Mouse (Mus musculus): ENCODE measurements around the gene Zfp580. TPM values are rescaled to one million over a fixed set of nuclear protein-coding genes. Genes with fewer than 3 reads are reported as not detected.

Zfp580 gene
- total RNA-seq, 2 experiments from 2014 or later: 3.0 to 4.1 TPM

DNA sequence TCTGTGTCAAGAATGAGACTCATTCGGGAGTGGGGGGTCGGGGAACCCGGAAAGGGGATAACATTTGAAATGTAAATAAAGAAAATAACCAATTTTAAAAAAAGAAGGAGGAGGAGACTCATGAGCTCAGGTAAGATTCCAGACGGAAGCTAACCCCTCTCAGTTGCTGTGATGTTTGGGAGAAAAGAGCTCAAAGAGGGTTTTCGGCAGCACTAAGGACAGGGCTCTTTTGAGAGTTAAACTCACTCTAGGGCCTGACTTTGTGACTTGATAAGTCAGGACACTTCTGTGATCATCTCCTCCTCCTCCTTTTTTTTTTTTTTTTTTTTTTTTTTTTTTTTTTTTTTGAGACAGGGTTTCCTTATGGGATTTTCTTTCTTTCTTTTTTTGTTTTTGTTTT, 12.4 kb upstream of the Zfp580 start:
- TF ChIP-seq CTCF (IDR thresholded peaks at IDR 0.05): no peak
- H3K4me3 ChIP-seq: peak overlapping the region; percentile 89
- no peak for DNase-seq
- H3K27ac ChIP-seq: peak overlapping the region; percentile 99
- intact Hi-C loops (cut with DNase I): no loop called here

DNA sequence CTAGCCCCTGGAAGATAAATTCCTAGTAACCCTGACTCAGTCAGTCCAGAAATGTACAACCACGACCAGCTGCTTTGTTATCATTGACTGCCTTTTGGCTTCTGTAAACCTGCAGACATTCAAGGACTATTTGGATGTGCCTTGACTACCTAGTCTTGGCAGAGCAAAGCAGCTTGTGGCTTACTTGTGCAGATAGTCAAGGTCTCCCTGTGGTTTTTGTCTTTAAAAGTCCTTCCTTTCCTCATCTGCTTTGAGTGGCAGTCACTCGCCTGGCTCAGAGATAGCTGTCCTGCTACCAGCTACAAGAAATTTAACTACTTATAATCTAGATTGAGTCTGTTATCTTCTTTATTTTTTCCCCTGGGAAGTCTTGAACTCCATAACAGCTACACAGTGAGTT, 6.4 kb upstream of the Zfp580 start:
- TF ChIP-seq CTCF (IDR thresholded peaks at IDR 0.05): no peak
- intact Hi-C loops (cut with DNase I): no loop called here
- no peak overlapping the region for H3K27ac ChIP-seq
- H3K4me3 ChIP-seq: no peak overlapping the region
- DNase-seq: no peak

DNA sequence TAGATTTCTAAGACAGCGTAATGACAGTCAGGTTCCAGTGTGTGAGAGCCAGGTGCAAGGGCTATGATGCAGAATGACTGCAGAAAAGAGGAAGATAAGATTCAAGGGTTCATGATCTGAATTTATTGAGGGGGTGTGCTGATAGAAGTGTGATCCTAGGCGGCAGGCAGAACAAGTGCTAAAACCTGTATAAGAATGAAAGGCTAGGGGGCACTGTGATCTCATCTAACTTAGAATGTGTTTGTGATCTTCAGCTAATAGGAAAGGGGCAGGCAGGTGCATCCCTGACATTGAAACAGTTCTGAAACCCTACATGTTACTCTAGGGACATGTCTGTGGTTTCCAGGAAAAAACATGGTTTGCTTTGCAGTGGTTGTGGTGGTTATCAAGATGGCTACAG, 5.2 kb upstream of the Zfp580 start:
- intact Hi-C loops (cut with DNase I): loop anchor here (2.0 kb wide), 1 partner anchor 103 kb away; no protein-coding TSS in a partner anchor
- no peak for DNase-seq
- Histone ChIP-seq H3K4me3 (no peak overlapping the region), H3K27ac (no peak overlapping the region)
- TF ChIP-seq CTCF (IDR thresholded peaks at IDR 0.05): no peak

DNA sequence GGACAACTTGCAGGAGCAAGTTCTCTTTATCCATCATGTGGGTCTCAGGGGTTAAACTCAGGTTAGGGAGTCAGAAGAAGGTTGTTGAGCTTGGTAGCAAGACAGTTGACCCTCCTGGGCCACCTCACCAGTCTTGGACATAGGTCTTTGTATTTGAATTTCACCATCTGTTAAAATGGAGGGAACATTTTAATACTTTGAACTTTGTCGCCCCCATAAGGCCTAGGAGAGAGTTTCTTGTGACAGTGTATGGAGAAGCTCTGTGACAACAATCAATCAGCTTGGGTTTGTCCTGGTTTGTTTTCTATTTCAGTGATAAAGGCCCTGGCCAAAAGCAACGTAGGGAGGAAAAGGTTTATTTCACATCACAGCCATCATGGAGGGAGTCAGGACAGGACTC, 4.0 kb upstream of the Zfp580 start:
- Histone ChIP-seq H3K4me3 (no peak overlapping the region), H3K27ac (no peak overlapping the region)
- TF ChIP-seq CTCF (IDR thresholded peaks at IDR 0.05): peak; percentile 64
- intact Hi-C loops (cut with DNase I): loop anchor here (2.0 kb wide), 1 partner anchor 105 kb away; no protein-coding TSS in a partner anchor
- no peak for DNase-seq

DNA sequence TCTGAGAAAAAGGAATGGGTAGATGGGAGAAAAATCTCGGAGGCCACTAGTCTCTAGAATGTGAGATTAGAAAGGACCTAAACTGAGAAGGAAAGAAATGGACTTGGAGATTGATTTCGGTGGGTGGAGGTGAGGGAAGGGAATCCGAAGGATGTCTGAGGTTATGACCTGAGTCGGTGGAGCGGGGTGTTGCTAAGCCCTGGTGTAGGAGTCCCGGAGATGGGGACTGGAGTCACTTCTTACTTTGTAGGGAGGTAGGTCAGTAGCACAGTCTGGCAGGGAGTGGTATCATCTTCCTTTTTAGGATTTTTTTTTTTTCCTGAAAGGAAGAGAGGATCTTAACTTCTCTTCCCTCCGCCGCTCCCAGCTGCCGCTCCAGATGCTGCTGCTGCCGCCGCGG, 1.1 kb downstream of the Zfp580 start:
- no peak for DNase-seq
- Histone ChIP-seq H3K27ac (no peak overlapping the region), H3K4me3 (peak overlapping the region; percentile 95)
- intact Hi-C loops (cut with DNase I): no loop called here
- no peak for TF ChIP-seq CTCF (IDR thresholded peaks at IDR 0.05)

DNA sequence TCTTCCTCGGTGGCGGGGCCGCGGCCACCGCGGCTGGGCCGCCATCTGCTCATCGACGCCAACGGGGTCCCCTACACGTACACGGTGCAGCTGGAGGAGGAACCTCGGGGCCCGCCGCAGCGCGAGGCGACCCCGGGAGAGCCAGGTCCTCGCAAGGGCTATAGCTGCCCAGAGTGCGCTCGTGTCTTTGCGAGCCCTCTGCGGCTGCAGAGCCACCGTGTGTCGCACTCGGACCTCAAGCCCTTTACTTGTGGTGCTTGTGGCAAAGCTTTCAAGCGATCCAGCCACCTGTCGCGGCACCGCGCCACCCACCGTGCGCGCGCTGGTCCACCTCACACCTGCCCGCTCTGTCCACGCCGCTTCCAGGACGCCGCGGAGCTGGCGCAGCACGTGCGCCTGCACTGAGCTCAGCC, 1.6 kb downstream of the Zfp580 start:
- TF ChIP-seq CTCF (IDR thresholded peaks at IDR 0.05): no peak
- intact Hi-C loops (cut with DNase I): no loop called here
- peak; percentile 17 for DNase-seq
- Histone ChIP-seq H3K27ac (no peak overlapping the region), H3K4me3 (peak overlapping the region; percentile 95)

DNA sequence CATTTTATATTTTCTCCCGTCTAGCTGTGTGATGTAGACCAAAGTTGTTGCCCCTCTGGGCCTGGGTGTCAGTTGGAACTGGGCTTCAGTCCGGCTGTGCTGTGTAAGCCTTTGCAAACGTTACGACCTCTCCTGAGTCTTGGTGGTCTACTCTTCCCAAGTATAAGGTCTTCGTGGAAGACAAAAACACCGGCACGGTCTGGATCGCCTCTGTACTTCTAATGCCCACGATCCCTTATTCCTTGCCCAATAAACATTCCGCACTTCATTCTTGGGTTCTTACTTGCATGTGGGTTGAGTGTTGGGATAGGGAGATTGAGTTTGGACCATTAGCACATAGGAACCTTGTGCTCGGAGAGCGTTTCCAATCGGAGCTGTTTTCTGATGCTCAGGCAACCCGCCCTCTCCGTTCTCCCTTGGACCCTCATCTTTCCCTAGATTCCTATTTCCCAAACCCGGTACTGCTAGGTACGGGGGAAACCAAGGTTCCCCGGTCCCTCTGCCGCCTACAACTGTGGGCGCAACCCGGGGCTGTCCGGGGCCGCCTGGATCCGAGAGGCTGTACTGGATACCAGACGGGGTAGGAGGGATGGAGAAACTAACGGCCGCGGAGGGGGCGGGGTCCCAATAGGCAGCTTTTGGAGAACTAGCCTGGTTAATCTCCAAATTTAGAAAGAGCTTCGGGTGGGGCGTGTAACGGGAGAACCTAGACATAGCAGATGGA, 2.3 kb downstream of the Zfp580 start:
- peak; percentile 15 for DNase-seq
- intact Hi-C loops (cut with DNase I): no loop called here
- Histone ChIP-seq H3K4me3 (peak overlapping the region; percentile 41), H3K27ac (no peak overlapping the region)
- no peak for TF ChIP-seq CTCF (IDR thresholded peaks at IDR 0.05)

DNA sequence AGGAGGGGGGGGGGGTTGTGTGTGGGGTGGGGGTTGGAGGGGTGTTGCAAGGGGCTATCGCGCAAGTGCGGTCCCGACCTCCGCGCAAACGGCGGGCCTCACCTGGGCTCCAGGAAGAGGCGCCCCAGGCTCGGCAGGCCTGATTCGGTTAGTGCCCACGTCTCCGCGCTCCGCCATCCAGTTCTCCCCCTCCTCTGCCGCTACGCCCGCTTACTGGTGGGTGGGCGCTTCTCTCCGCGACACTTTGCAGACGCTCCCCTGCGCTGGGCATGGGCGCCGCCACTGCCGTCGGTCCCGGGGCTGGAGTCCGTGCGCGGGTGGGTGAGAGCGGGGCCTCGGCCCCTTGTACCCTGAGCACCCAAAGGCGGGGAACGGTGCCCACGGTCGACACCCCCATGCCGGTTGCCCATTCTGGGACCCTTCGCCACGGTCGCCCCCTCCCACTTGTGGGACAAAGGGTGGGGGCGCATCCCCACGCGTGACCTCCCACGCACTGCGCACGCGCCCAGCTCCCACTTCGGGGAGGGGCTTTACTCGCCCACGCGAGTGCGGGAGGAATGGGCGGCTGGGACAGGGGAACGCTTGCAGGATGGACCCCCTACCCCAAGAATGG, 5.4 kb downstream of the Zfp580 start:
- no peak for DNase-seq
- intact Hi-C loops (cut with DNase I): no loop called here
- no peak for TF ChIP-seq CTCF (IDR thresholded peaks at IDR 0.05)
- H3K4me3 ChIP-seq: peak overlapping the region; percentile 39
- no peak overlapping the region for H3K27ac ChIP-seq

DNA sequence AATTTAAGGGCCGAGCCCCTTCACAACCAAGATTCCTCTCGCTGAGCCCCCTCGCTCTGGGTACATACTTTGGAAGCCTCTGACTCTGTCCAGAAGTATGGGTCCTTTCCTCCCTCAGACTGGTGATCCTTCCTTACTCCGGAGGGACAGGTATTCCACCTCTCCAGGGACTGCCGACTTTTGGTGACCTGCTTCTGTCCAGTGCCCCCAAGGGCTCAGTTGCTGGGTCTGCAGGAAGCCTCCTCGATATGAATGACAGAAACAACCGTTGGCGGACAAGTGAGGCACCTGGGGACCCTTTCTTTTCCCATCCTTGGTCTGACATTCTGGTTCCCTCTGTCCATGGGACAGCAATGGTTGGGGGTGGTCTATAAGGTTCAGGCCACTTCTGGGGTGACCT, 6.0 kb downstream of the Zfp580 start:
- no peak overlapping the region for H3K27ac ChIP-seq
- intact Hi-C loops (cut with DNase I): no loop called here
- DNase-seq: peak; percentile 9
- no peak for TF ChIP-seq CTCF (IDR thresholded peaks at IDR 0.05)
- no peak overlapping the region for H3K4me3 ChIP-seq

DNA sequence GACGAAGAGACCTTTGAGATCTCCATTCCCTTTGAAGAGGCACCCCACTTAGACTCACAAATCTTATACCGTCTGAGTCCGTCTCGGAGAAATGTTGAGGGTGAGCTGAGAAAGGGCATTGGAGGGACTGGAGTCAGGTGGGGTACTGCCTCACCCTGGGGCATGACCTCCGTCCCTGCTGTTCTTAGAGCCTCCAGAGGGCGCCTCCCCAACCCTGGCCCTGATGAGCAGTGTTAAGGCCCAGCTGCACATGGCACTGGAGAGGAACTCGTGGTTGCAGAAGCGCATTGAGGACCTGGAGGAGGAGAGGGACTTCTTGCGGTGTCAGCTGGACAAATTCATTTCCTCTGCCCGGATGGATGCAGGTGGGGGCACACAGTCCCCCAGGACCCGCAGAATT, 6.5 kb downstream of the Zfp580 start:
- TF ChIP-seq CTCF (IDR thresholded peaks at IDR 0.05): no peak
- Histone ChIP-seq H3K27ac (no peak overlapping the region), H3K4me3 (no peak overlapping the region)
- intact Hi-C loops (cut with DNase I): no loop called here
- DNase-seq: peak; percentile 30

DNA sequence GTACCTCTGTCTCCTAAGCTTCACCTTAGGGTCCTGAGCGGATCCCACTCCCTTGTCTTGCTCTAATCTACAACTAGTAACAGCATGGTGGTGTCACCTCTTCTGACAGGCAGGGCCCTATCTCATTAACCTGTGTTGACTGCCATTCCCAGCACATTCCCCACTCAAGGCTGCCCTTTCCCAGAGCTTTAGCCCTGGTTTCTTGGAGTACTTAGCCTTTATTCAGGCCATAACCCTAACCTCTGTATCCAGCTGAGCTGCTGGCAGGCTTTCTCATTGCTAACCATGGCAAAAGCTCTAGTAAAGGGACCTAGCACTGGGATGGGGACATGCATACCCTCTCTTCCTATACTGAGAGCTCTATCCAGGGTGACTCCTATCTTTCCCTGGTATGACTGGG, 7.3 kb downstream of the Zfp580 start:
- TF ChIP-seq CTCF (IDR thresholded peaks at IDR 0.05): no peak
- intact Hi-C loops (cut with DNase I): no loop called here
- DNase-seq: peak; percentile 8
- Histone ChIP-seq H3K4me3 (no peak overlapping the region), H3K27ac (no peak overlapping the region)

DNA sequence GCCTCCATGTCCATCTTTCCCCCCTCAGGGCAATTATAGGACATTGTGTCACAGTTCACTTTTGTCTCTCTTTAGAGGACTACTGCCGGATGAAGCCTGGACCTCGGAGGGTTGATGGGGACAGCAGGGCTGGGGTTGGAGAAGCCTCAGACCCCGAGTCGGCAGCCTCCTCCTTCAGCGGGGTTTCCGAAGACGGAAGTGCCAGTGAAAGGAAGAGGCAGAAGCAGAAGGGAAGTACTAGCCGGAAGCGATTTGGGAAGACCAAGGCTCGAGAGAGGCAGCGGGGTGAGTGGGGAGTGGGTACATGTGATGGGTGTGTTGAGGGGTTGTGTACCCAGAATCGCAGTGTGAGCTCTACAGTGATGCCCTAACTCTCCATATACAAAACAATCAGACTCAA, 8.1 kb downstream of the Zfp580 start:
- Histone ChIP-seq H3K4me3 (no peak overlapping the region; the same call in 1 of the 2 replicates), H3K27ac (0 out of 2 replicates have a peak overlapping the region, but pooled peaks have one; percentile 99)
- DNase-seq: peak; percentile 20
- intact Hi-C loops (cut with DNase I): no loop called here
- TF ChIP-seq CTCF (IDR thresholded peaks at IDR 0.05): no peak

DNA sequence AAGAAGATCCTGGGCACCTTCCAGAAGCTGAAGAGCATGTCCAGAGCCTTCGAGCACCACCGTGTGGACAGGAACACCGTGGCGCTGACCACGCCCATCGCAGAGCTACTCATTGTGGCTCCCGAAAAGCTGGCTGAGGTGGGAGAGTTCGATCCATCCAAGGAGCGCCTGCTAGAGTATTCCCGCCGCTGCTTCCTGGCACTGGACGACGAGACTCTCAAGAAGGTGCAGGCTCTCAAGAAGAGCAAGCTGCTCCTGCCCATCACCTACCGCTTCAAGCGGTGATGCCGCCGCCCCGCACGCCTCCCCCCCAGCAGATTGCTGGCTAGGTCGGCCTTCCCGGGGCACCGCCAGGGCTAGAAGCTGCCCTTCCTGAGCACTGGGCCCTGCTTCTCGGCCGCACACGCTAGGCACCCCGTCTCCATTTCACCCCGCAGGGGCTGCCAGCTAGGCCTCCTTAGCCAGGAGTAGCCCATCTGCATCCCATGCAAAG, 8.9 kb downstream of the Zfp580 start:
- intact Hi-C loops (cut with DNase I): loop anchor here (2.0 to 5.0 kb wide), 3 partner anchors 45 to 923 kb away; partner anchors contain the start of genes Fiz1, Gm44973, Leng8 and Zfp524
- Histone ChIP-seq H3K4me3 (peak overlapping the region; percentile 91), H3K27ac (peak overlapping the region; percentile 99)
- TF ChIP-seq CTCF (IDR thresholded peaks at IDR 0.05): peak; percentile 78
- DNase-seq: peak; percentile 86

All from gastrocnemius, adult 2 months (tissue).